Mouse (Mus musculus): Measurements from ENCODE around the gene Inpp5k.
"Not testable (repeated sequence)": the region's sequence is repeated elsewhere in the genome, so short reads cannot be mapped to it uniquely, and the experiment has no call there.

Gene Inpp5k

GRCm38 (mm10) chr11:75678747-75679438 lies 48.1 kb downstream of the Inpp5k start, which contains the start of gene Crk:
Gene Crk, plus strand, starts transcription at chr11:75679259.
- peak; percentile 94 to 97 for DNase-seq (ENCODE audit: low spot score in 2 of 2)

- DNase-seq (ENCODE audit: low spot score in 2 of 2), result peak; percentile 61 to 66
Observed at GRCm38 (mm10) chr11:75679439-75680171, 48.8 kb downstream of the Inpp5k start.

GRCm38 (mm10) chr11:75684462-75684861 lies 53.7 kb downstream of the Inpp5k start:
- DNase-seq (ENCODE audit: low spot score in 2 of 2), result no peak

GRCm38 (mm10) chr11:75684956-75685355 lies 54.2 kb downstream of the Inpp5k start:
- no peak for DNase-seq (ENCODE audit: low spot score in 2 of 2)

- no peak for DNase-seq (ENCODE audit: low spot score in 2 of 2)
Observed at GRCm38 (mm10) chr11:75687343-75687993, 56.7 kb downstream of the Inpp5k start.

GRCm38 (mm10) chr11:75688132-75688531 lies 57.3 kb downstream of the Inpp5k start:
- no peak for DNase-seq (ENCODE audit: low spot score in 2 of 2)

GRCm38 (mm10) chr11:75689977-75690376 lies 59.2 kb downstream of the Inpp5k start:
- DNase-seq (ENCODE audit: low spot score in 2 of 2), result no peak

GRCm38 (mm10) chr11:75691047-75691446 lies 60.3 kb downstream of the Inpp5k start:
- DNase-seq (ENCODE audit: low spot score in 2 of 2), result no peak

GRCm38 (mm10) chr11:75693570-75693969 lies 62.8 kb downstream of the Inpp5k start:
- DNase-seq (ENCODE audit: low spot score in 2 of 2), result no peak

GRCm38 (mm10) chr11:75697464-75697863 lies 66.7 kb downstream of the Inpp5k start:
- DNase-seq (ENCODE audit: low spot score in 2 of 2), result not testable (repeated sequence)
